Mouse (Mus musculus) heart, embryonic 13.5 days (tissue): ENCODE data around the gene Fermt2. TPM values are rescaled to one million over a fixed set of nuclear protein-coding genes. Genes with fewer than 3 reads are reported as not detected.

Experiments
- ATAC-seq: fragments of 200-750 bp; cut with Nextera tagmentation; 2 replicates; pipeline ENCODE4 v1.8.0; 2017; ENCODE audit warnings: moderate TSS enrichment; ENCODE audit not compliant: insufficient number of reproducible peaks, low FRiP score, low TSS enrichment; ENCODE audit errors: extremely low read depth
- H3K27ac ChIP-seq: fragments of 300-500 bp; sonication (generic); replicated peaks from 2 replicates; pipeline ENCODE4 v1.5.1; 2015; ENCODE audit warnings: moderate library complexity, mild to moderate bottlenecking, inconsistent platforms
- H3K27me3 ChIP-seq: fragments of 300-500 bp; sonication (generic); replicated peaks from 2 replicates; pipeline ENCODE4 v1.6.1; 2015; ENCODE audit warnings: mild to moderate bottlenecking, inconsistent platforms
- H3K36me3 ChIP-seq: fragments of 300-500 bp; sonication (generic); 2 replicates; pipeline ENCODE4 v1.6.1; 2015; ENCODE audit warnings: mild to moderate bottlenecking, inconsistent platforms
- H3K4me1 ChIP-seq: fragments of 300-500 bp; sonication (generic); 2 replicates; pipeline ENCODE4 v1.6.1; 2015; ENCODE audit warnings: inconsistent platforms
- H3K4me2 ChIP-seq: fragments of 300-500 bp; sonication (generic); 2 replicates; pipeline ENCODE4 v1.6.1; 2015; ENCODE audit warnings: inconsistent platforms, mild to moderate bottlenecking, moderate library complexity
- H3K4me3 ChIP-seq: fragments of 300-500 bp; sonication (generic); 2 replicates; pipeline ENCODE4 v1.5.1; 2015; ENCODE audit warnings: moderate library complexity, mild to moderate bottlenecking, inconsistent platforms
- H3K9ac ChIP-seq: fragments of 300-500 bp; sonication (generic); 2 replicates; pipeline ENCODE4 v1.6.1; 2015; ENCODE audit warnings: inconsistent platforms, mild to moderate bottlenecking, moderate library complexity
- H3K9me3 ChIP-seq: fragments of 300-500 bp; sonication (generic); 2 replicates; pipeline ENCODE4 v1.6.1; 2016; ENCODE audit warnings: inconsistent platforms
- WGBS: fragments of 180-500 bp; shearing (Covaris S2); methylation state at CpG from one replicate; pipeline ENCODE4 v1.1.7; 2015; ENCODE audit warnings: mixed read lengths; 5-methylcytosine and 5-hydroxymethylcytosine counted together
- polyA plus RNA-seq: library from polyadenylated mRNA; unstranded; fragments of >200 nt; fragmentation: Nextera tagmentation; extraction: Ambion mirVana; gene quantifications from 2 replicates; pipeline ENCODE4 v1.2.1, GENCODE M21; 2015

The Fermt2 gene
- polyA plus RNA-seq, 1 experiment from 2014 or later = 170 TPM

GRCm38 (mm10) chr14:45550010-45550647, 20.2 kb upstream of the Fermt2 start:
- no peak overlapping the region for H3K4me3 ChIP-seq
- no peak overlapping the region for H3K4me2 ChIP-seq
- H3K27me3 ChIP-seq = no peaks in the 10 kb centered on the region
- H3K27ac ChIP-seq = no peak overlapping the region
- ATAC-seq = no peak
- H3K9me3 ChIP-seq = no peaks in the 10 kb centered on the region
- peaks cover 24% of the 10 kb centered on the region for H3K4me1 ChIP-seq
- no peaks in the 10 kb centered on the region for H3K36me3 ChIP-seq
- 56% methylated on average over 13 of the region's 13 CpGs for WGBS
- no peak overlapping the region for H3K9ac ChIP-seq

GRCm38 (mm10) chr14:45548118-45548517, 18.2 kb upstream of the Fermt2 start:
- Histone ChIP-seq H3K9me3 (no peaks in the 10 kb centered on the region), H3K36me3 (no peaks in the 10 kb centered on the region), H3K4me3 (no peak overlapping the region), H3K4me2 (no peak overlapping the region), H3K4me1 (peaks cover 11% of the 10 kb centered on the region; the same call in 1 of the 2 replicates), H3K9ac (no peak overlapping the region), H3K27me3 (no peaks in the 10 kb centered on the region), H3K27ac (no peak overlapping the region)
- 65% methylated on average over 3 of the region's 3 CpGs for WGBS
- ATAC-seq = no peak

GRCm38 (mm10) chr14:45544905-45545304, 15.0 kb upstream of the Fermt2 start:
- Histone ChIP-seq H3K9me3 (no peaks in the 10 kb centered on the region), H3K4me3 (no peak overlapping the region), H3K27me3 (no peaks in the 10 kb centered on the region), H3K36me3 (no peaks in the 10 kb centered on the region), H3K4me1 (peaks cover 7% of the 10 kb centered on the region), H3K4me2 (no peak overlapping the region), H3K9ac (no peak overlapping the region), H3K27ac (no peak overlapping the region)
- WGBS = 79% methylated on average over 7 of the region's 7 CpGs
- no peak for ATAC-seq

- WGBS = 59% methylated on average over 5 of the region's 6 CpGs
Observed at GRCm38 (mm10) chr14:45544026-45544425, 14.1 kb upstream of the Fermt2 start.

GRCm38 (mm10) chr14:45539659-45540468, 9.9 kb upstream of the Fermt2 start:
- peak overlapping the region; percentile 24 for H3K4me2 ChIP-seq
- H3K9me3 ChIP-seq = no peaks in the 10 kb centered on the region
- ATAC-seq = peak; percentile 64
- no peak overlapping the region for H3K4me3 ChIP-seq
- peaks cover 15% of the 10 kb centered on the region for H3K4me1 ChIP-seq
- H3K27me3 ChIP-seq = no peaks in the 10 kb centered on the region
- peak overlapping the region; percentile 84 for H3K27ac ChIP-seq
- WGBS = 27% methylated on average over 12 of the region's 12 CpGs
- peak overlapping the region; percentile 40; the same call in 1 of the 2 replicates for H3K9ac ChIP-seq
- H3K36me3 ChIP-seq = no peaks in the 10 kb centered on the region

More at GRCm38 (mm10) chr14:45544026-45544425, 14.1 kb upstream of the Fermt2 start:
- Histone ChIP-seq H3K36me3 (no peaks in the 10 kb centered on the region), H3K4me3 (no peak overlapping the region), H3K9me3 (no peaks in the 10 kb centered on the region), H3K27me3 (no peaks in the 10 kb centered on the region), H3K4me1 (peaks cover 14% of the 10 kb centered on the region), H3K9ac (no peak overlapping the region), H3K27ac (no peak overlapping the region), H3K4me2 (no peak overlapping the region)
- ATAC-seq = no peak

GRCm38 (mm10) chr14:45530364-45531345, 737 bp upstream of the Fermt2 start:
- peak; percentile 2; the same call in 1 of the 2 replicates for ATAC-seq
- Histone ChIP-seq H3K4me3 (peak overlapping the region; percentile 77), H3K9me3 (no peaks in the 10 kb centered on the region), H3K27me3 (no peaks in the 10 kb centered on the region), H3K4me1 (peaks cover 33% of the 10 kb centered on the region), H3K9ac (peak overlapping the region; percentile 95), H3K36me3 (peaks cover 2% of the 10 kb centered on the region; the same call in 1 of the 2 replicates), H3K27ac (peak overlapping the region; percentile 99), H3K4me2 (peak overlapping the region; percentile 92)
- 1% methylated on average over 37 of the region's 37 CpGs for WGBS

GRCm38 (mm10) chr14:45528861-45529260, 1.1 kb downstream of the Fermt2 start:
- H3K4me2 ChIP-seq = peak overlapping the region; percentile 92
- H3K27ac ChIP-seq = peak overlapping the region; percentile 99
- peak overlapping the region; percentile 77 for H3K4me3 ChIP-seq
- H3K9me3 ChIP-seq = no peaks in the 10 kb centered on the region
- H3K36me3 ChIP-seq = peaks cover 5% of the 10 kb centered on the region
- H3K9ac ChIP-seq = peak overlapping the region; percentile 95
- H3K4me1 ChIP-seq = peaks cover 47% of the 10 kb centered on the region
- H3K27me3 ChIP-seq = no peaks in the 10 kb centered on the region
- under 1% methylated on average over 13 of the region's 13 CpGs for WGBS
- ATAC-seq = no peak

- H3K36me3 ChIP-seq = peaks cover 39% of the 10 kb centered on the region
- ATAC-seq = no peak
- H3K9ac ChIP-seq = peak overlapping the region; percentile 30; the same call in 1 of the 2 replicates
- peaks cover 93% of the 10 kb centered on the region for H3K4me1 ChIP-seq
- no peaks in the 10 kb centered on the region for H3K27me3 ChIP-seq
- 0 out of 2 replicates have a peak overlapping the region, but pooled peaks have one; percentile 21 for H3K27ac ChIP-seq
- 62% methylated on average over 11 of the region's 11 CpGs for WGBS
- no peak overlapping the region for H3K4me3 ChIP-seq
- H3K4me2 ChIP-seq = no peak overlapping the region
- H3K9me3 ChIP-seq = no peaks in the 10 kb centered on the region
Observed at GRCm38 (mm10) chr14:45515771-45516170, 14.1 kb downstream of the Fermt2 start.

GRCm38 (mm10) chr14:45510787-45511186, 19.1 kb downstream of the Fermt2 start:
- Histone ChIP-seq H3K27me3 (no peaks in the 10 kb centered on the region), H3K27ac (peak overlapping the region; percentile 61), H3K4me3 (no peak overlapping the region), H3K9ac (peak overlapping the region; percentile 3; the same call in 1 of the 2 replicates), H3K9me3 (no peaks in the 10 kb centered on the region), H3K4me1 (peaks cover 98% of the 10 kb centered on the region), H3K4me2 (peak overlapping the region; percentile 20), H3K36me3 (peaks cover 39% of the 10 kb centered on the region)
- no peak for ATAC-seq
- WGBS = 13% methylated on average over 4 of the region's 4 CpGs

- ATAC-seq = no peak
- 23% methylated on average over 4 of the region's 4 CpGs for WGBS
- Histone ChIP-seq H3K4me1 (peaks cover 74% of the 10 kb centered on the region), H3K9ac (peak overlapping the region; percentile 34; the same call in 1 of the 2 replicates), H3K4me2 (no peak overlapping the region), H3K4me3 (no peak overlapping the region), H3K36me3 (peaks cover 51% of the 10 kb centered on the region), H3K27ac (peak overlapping the region; percentile 64), H3K9me3 (no peaks in the 10 kb centered on the region), H3K27me3 (no peaks in the 10 kb centered on the region)
Observed at GRCm38 (mm10) chr14:45507923-45508322, 22.0 kb downstream of the Fermt2 start.
